Mouse (Mus musculus) cerebellum, adult 18-20 months (tissue): ENCODE results near the gene Baiap2l1.

Experiments used
- DNase-seq, 2 experiments: peaks; one replicate each; pipeline ENCODE4 v3.0.0; 2021

Baiap2l1 gene

DNA sequence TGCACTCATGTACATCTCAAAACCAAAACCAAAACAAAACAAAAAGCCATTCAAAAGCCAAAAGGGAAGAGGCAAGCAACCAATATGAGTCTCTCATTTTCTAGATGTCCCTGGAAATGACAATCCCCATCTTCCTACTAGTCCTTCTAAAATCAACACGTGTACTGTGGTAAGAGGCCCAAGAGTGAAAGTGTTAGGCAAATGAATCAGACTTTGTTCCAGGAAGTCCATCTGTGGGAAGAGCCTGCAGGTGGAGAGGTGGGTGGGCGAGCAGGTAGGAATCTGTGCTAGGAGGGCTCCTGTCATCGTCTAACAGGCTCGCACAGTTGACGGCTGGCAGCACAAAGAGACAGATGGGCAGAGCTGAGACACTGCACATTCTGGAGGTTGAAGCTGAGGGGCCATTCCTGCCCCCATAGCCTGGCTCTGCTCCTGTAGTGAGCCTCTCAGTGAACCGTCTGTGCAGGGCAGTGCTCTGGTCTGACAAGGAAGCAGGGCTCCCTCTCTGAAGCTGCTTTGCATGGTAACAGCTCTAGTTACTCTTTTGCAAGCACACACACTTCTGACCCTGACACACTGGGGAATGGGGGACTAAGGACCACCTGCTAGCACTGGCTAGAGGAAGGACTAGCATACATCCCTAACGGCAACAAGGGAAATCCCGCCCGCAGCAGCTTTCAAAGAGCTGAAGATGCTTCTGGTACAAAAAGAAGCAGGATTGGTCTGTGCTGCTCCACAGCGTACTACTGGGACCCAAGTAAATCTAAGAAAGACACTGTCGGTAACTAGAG is 75.2 kb downstream of the Baiap2l1 start:
- DNase-seq, result no peak

- no peak for DNase-seq
These were observed 78.0 kb downstream of the Baiap2l1 start for GRCm38 (mm10) chr5:144279926-144280325.

DNA sequence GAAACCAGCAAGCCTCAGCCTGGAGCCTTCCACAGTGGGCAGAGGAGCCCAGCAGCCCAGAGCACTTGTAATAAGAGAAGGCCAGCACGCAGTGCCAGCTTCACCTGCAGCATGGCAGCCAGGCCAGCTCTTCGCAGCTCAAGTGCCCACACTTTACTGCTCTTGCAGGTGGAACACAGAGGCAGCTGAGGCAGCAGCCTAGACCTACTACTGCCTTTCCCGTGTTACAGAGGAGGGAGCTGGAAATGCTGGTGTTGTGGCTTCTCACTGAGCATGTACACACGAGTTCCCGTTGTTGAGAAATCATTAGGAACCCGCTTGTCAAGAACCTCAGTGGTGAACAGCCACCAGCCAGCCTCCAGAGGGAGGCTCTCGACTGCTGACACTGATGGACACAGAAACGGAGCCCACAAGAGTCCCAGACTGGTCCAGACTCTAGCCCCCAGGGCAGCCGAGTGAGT is 78.8 kb downstream of the Baiap2l1 start:
- no peak for DNase-seq

DNA sequence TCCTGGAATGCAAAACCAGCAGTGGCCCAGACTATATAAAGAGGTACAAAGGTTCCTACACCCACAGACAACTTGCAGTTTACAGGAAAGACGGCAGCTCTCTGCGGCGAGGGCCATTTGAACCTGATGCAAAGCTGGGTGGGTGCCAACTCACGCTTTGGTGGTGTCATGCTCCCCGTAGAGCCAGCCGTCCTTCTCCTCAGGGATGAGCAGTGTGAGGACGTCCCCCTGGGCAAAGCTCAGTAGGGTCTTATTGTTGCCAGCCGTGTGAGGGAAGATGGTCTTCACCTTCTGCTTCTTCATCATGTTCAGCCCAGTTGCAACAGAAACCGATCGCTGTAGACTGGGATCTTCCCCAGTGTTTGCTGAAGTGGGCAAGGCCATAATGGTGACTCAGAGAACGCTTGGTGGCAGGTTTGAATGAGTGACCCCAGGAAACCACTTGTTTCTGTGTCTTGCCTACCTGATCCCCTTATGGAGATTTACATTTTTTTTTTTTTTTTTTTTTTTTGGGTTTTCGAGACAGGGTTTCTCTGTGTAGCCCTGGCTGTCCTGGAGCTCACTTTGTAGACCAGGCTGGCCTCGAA is 79.4 kb downstream of the Baiap2l1 start:
- no peak for DNase-seq

- DNase-seq, result no peak
These were observed 80.8 kb downstream of the Baiap2l1 start for GRCm38 (mm10) chr5:144276898-144277630.

GRCm38 (mm10) chr5:144274904-144275303 is 83.0 kb downstream of the Baiap2l1 start:
- no peak for DNase-seq

- no peak for DNase-seq
These were observed 86.1 kb downstream of the Baiap2l1 start for GRCm38 (mm10) chr5:144271772-144272171.

- no peak for DNase-seq
These were observed 86.8 kb downstream of the Baiap2l1 start for GRCm38 (mm10) chr5:144271118-144271517.

GRCm38 (mm10) chr5:144270420-144270819 is 87.5 kb downstream of the Baiap2l1 start:
- DNase-seq, result no peak

DNA sequence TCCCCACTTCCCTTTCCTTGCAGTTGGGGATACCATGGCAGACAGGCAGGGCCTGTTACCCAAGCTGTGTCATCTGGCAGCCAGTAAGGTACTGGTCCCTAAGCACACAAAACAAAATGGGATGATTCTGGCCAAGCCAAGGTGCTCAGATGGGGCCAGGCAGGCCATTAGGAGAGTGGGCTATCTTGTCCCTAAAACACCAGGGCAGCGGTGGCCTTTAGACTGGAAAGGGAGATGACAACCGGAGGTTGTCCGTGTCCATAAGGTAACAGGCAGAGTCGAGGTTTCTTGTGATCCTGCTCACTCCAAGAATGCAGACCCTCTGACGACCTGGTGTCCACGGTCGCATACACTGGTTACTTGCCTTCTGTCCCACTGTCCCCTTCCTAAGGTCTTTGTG is 88.0 kb downstream of the Baiap2l1 start:
- DNase-seq, result no peak

GRCm38 (mm10) chr5:144267535-144268241 is 90.2 kb downstream of the Baiap2l1 start:
- DNase-seq, result peak in 1 of 2 experiments; percentile 41

DNA sequence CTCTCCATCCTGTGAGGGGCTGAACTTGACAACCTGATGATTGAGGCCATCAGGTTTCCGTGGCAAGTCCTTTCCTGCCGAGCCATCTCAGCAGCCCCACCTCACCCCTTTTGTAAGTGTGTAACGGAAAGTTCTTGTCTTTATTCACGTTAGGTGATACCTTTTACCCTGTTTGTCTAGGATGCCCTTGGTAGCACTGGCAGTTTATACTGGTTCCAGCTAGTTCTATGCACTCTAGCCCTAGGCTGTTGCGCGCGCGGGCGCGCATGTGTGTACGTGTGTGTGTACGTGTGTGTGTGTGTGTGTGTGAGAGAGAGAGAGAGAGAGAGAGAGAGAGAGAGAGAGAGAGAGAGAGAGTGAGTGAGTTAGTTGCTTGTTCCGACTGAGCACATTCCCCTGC is 94.4 kb downstream of the Baiap2l1 start:
- no peak for DNase-seq

GRCm38 (mm10) chr5:144263082-144263481 is 94.8 kb downstream of the Baiap2l1 start:
- DNase-seq, result no peak

- no peak for DNase-seq
These were observed 96.1 kb downstream of the Baiap2l1 start for GRCm38 (mm10) chr5:144261829-144262228.

GRCm38 (mm10) chr5:144261309-144261708 is 96.6 kb downstream of the Baiap2l1 start:
- no peak for DNase-seq

DNA sequence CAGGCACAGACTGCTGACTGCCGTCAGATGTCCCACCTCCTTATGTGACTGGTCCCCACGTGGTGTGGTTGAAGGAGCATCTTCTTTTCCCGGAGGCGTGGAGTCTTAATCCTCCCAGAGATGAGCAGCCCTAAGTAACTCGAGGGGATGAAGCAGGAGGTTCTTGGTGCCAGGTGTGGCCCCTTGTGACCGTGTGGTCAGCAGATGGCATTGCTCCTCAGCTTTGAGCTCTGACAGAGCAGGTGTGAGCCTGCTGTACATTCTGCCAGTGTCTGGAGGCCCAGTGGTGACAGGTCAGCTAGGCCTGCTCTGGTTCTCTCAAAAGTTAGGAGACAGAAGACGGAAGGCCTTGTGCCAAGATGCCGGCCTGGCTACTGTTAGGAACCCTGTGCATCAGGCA is 97.4 kb downstream of the Baiap2l1 start:
- no peak for DNase-seq

DNA sequence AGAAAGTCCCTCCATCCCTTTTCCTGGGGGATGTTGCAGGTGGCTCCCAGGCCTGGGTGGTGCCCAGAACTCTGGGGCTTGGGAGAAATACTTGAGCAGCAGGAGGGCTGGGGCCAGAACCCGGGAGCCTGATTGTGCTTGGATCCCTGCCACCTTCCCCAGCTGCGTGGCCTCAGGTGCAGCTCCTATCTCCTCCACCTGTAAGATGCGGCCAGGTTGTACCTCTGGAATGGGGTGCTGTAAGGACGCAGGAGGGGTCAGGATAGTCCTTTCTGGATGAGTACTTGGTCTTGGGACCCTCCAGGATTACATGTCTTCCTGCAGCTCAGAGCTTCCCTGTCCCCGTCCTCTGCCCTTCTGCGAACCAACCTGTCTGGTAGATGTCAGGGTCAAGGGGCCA is 98.7 kb downstream of the Baiap2l1 start:
- no peak for DNase-seq

- no peak for DNase-seq
These were observed 99.2 kb downstream of the Baiap2l1 start for GRCm38 (mm10) chr5:144258687-144259086.

DNA sequence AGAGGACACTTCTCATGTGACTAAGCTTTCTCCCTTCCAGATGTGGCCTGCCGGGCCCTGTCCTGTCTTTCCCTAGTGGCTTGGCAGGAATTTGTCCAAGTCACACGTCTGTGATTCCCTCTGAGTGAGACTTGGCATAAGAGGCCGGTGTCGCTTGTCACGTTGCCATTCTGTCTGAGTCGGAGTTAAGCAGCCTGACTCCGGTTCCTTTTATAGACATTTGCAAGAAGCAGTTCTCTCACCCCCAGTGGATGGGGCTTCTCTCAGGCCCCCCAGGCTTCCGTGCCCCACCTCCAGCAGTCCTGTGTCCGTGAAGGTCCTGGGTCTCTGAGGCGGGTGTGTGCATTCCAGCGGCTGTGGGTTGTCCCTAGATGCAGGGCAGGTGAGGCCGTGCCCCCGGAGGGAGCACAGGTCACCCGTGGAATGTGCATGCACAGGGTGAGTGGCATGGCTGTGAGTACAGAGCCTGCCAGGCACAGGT is 99.7 kb downstream of the Baiap2l1 start:
- no peak for DNase-seq

- no peak for DNase-seq
These were observed 100.3 kb downstream of the Baiap2l1 start for GRCm38 (mm10) chr5:144257451-144258110.

GRCm38 (mm10) chr5:144256888-144257287 is 101.0 kb downstream of the Baiap2l1 start:
- DNase-seq, result no peak

- no peak for DNase-seq
These were observed 101.4 kb downstream of the Baiap2l1 start for GRCm38 (mm10) chr5:144256541-144256870.
